Mouse (Mus musculus) small intestine, adult 2 months (tissue): Measurements from ENCODE around the gene Ppp4r1. TPM values are rescaled to one million over a fixed set of nuclear protein-coding genes. Genes with fewer than 3 reads are reported as not detected.

Experiments
- H3K27ac ChIP-seq: fragments of 200-500 bp; 2 replicates; pipeline ENCODE4 v1.5.1; 2012; ENCODE audit warnings: low read depth, low read length, control low read depth, inconsistent platforms; ENCODE audit not compliant: insufficient read depth
- H3K27me3 ChIP-seq: fragments of 200-500 bp; 2 replicates; pipeline ENCODE4 v1.6.1; 2012; ENCODE audit warnings: mild to moderate bottlenecking, moderate library complexity, low read length, inconsistent platforms; ENCODE audit not compliant: control insufficient read depth, insufficient read depth
- H3K36me3 ChIP-seq: fragments of 200-500 bp; 2 replicates; pipeline ENCODE4 v1.6.1; 2012; ENCODE audit warnings: mild to moderate bottlenecking, low read length, control low read depth, inconsistent platforms; ENCODE audit not compliant: control insufficient read depth, insufficient read depth
- H3K4me1 ChIP-seq: fragments of 200-500 bp; 2 replicates; pipeline ENCODE4 v1.6.1; 2012; ENCODE audit warnings: low read length, inconsistent platforms, mixed read lengths; ENCODE audit not compliant: control insufficient read depth, insufficient read depth, insufficient read length
- H3K4me3 ChIP-seq: fragments of 200-500 bp; 2 replicates; pipeline ENCODE4 v1.5.1; 2012; ENCODE audit warnings: low read depth, mild to moderate bottlenecking, control low read depth, inconsistent platforms, low read length, moderate library complexity
- CTCF ChIP-seq: fragments of 200-500 bp; IDR thresholded peaks from 2 replicates; pipeline ENCODE4 v1.5.1; 2012; ENCODE audit warnings: low read depth, mild to moderate bottlenecking, control low read depth, inconsistent platforms, low read length, moderate library complexity, mixed read lengths; ENCODE audit not compliant: insufficient replicate concordance, insufficient read length; ENCODE audit errors: extremely low read depth
- POLR2A ChIP-seq: fragments of 200-500 bp; IDR thresholded peaks from 2 replicates; pipeline ENCODE4 v1.6.1; 2012; ENCODE audit warnings: low read depth, mild to moderate bottlenecking, control low read depth, inconsistent platforms, low read length, moderate library complexity
- WGBS: fragments of 180-500 bp; shearing (Covaris S2); methylation state at CpG from one replicate; pipeline ENCODE4 v1.1.7; 2018; 5-methylcytosine and 5-hydroxymethylcytosine counted together
- polyA plus RNA-seq: library from polyadenylated mRNA; depleted of rRNA; stranded (reverse); fragments of >200 nt; gene quantifications from 2 replicates; pipeline ENCODE4 v1.2.3, GENCODE M21; 2012; rRNA removed

Gene Ppp4r1
- polyA plus RNA-seq, 1 experiment: 57.7 TPM

DNA sequence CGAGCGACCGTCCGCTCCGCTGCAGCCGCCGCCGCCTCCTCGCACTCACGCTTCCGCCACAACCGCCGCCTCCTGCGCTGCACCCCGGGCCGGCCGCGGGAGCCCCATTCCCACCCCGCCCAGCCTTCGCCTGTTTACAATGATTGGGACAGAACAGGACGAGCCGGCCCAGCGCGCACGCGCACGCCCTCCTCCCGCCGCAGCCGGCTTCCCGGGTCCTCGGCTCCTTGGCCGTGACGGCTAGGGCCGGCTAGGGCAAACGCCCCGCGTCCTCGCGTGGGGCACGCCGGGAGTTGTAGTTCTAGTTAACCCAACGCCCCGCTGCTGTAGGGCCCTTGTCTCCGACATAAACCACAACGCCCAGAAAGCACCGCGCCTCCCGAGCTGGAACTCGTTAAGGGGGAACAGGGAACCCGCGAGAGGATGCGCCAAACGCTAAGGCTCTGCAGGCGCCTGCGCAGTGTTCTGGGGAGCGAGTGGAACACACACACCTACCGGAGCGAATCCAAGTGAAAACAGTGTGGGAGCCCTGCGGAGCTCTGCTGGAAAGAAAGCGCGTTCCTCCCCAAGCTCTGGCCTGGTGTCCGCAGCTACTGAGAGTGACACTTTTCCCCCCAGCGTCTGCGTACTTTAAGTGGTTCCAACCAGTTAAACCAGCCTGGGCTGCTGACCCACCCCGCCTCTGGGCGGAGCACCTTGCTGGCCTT lies 102.5 kb downstream of the Ppp4r1 start:
- no peaks in the 10 kb centered on the region; the same call in 1 of the 2 replicates for H3K27me3 ChIP-seq
- WGBS: under 1% methylated on average over 67 of the region's 67 CpGs
- peak overlapping the region; percentile 86 for H3K27ac ChIP-seq
- H3K4me3 ChIP-seq: peak overlapping the region; percentile 83
- peaks cover 5% of the 10 kb centered on the region; the same call in 1 of the 2 replicates for H3K4me1 ChIP-seq
- H3K36me3 ChIP-seq: no peaks in the 10 kb centered on the region
- TF ChIP-seq POLR2A (peak; percentile 41), CTCF (no peak)

DNA sequence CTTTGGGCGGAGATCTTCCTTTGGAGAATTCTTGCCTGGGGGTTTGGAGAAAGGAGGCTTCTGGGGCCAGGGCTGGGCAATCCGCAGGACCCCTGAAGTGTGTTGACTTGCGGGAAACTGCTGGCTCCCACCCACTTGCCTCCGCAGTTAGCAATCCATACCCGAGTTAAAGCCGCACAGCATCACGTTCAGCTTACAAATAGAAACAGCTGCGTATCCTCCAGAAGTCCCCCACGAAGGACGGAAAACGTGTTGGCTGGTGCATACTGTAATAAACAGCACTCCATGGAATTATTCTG lies 103.0 kb downstream of the Ppp4r1 start:
- H3K27ac ChIP-seq: peak overlapping the region; percentile 86
- H3K27me3 ChIP-seq: no peaks in the 10 kb centered on the region; the same call in 1 of the 2 replicates
- H3K4me1 ChIP-seq: peaks cover 5% of the 10 kb centered on the region; the same call in 1 of the 2 replicates
- no peaks in the 10 kb centered on the region for H3K36me3 ChIP-seq
- under 1% methylated on average over 11 of the region's 11 CpGs for WGBS
- TF ChIP-seq POLR2A (no peak), CTCF (no peak)
- H3K4me3 ChIP-seq: peak overlapping the region; percentile 77

DNA sequence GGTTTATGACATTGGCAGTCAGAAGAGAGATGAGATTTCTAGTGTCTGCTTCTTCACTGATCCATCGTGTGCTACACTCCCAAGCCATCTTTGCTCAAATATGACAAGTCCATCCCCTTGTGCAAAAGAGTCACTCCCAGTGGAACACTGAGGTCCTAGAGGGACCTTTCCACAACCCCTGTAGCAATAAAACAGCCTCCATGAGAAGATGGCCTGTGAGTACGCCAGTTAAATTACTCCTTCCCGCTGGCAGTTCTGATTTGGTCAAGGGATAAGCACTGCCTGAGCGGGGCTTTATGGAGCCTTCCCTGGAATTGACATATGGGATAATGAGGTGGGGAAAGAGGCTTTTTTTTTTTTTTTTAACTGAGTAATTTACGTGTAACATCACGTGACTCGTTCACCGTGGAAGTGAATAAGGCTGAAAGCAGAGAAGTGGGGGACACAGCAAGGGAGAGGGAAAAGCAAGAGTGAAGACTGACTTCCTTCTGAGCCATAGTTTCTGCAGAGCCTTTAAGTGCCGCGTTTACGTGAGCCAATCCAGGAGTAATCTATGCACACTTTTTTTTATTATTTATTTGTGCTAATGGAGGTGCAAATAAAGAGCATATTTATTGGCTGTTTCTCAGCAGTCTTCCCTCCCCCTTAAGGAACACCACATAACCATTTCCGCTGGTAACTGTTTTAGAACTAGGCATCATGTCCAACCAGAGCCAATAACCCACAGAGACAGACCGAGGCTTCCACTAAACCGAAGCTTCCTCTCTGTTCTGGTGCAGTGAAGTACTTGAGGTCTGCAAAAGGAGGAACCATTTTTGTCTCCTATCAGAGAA lies 103.5 kb downstream of the Ppp4r1 start, which contains the start of gene Ralbp1:
TSS of gene Ralbp1 (minus strand) at position 102 of the 833 bp plus-strand sequence.
- Histone ChIP-seq H3K4me1 (peaks cover 5% of the 10 kb centered on the region; the same call in 1 of the 2 replicates), H3K36me3 (no peaks in the 10 kb centered on the region), H3K27ac (peak within 1 kb of the TSS; percentile 86), H3K27me3 (no peaks in the 10 kb centered on the region; the same call in 1 of the 2 replicates), H3K4me3 (peak within 1 kb of the TSS; percentile 83)
- TF ChIP-seq POLR2A (no peak), CTCF (no peak)
- WGBS: 2% methylated on average over 14 of the region's 14 CpGs

DNA sequence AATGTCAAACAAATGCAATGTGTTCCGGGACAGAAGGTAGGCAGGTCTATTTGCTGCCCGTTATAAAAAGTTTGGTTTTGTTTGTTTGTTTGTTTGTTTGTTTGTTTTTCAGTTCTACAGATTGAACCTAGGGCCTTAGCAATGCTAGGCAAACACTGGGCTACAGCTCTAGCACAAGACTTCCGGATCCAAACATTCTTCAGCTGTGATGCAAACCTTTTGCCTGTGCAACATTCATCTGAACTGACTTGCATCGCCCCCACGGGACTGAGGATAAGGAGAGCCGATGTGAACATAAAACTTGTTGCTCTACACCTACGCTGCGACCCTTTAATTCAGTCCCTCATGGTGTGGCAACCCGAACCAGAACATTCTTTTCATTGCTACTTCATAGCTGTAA lies 104.2 kb downstream of the Ppp4r1 start:
- H3K4me1 ChIP-seq: peaks cover 2% of the 10 kb centered on the region; the same call in 1 of the 2 replicates
- WGBS: 53% methylated on average over 9 of the region's 9 CpGs
- no peaks in the 10 kb centered on the region; the same call in 1 of the 2 replicates for H3K27me3 ChIP-seq
- TF ChIP-seq CTCF: no peak
- no peak for TF ChIP-seq POLR2A
- no peak overlapping the region for H3K4me3 ChIP-seq
- no peaks in the 10 kb centered on the region for H3K36me3 ChIP-seq
- peak overlapping the region; percentile 86 for H3K27ac ChIP-seq

DNA sequence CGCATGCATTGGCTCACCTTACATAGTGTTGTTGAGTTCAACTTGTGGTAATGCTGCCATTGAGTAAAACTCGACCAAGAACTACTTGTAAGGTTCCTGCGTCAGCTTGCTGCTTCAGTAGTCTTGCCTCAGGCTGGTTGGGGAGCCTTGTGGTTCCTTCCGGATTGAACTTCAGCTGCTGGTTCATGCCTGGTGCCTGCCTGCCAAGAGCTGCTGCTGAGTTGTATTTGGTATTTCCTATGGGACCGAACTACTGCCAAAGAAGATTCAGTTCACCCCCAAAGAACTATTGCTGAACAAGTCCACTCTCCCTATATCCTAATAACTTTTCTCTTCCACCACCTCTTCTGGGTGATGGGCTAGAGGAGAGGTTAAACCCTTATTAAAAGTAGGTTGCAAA lies 107.1 kb downstream of the Ppp4r1 start:
- Histone ChIP-seq H3K36me3 (no peaks in the 10 kb centered on the region), H3K27ac (no peak overlapping the region), H3K27me3 (no peaks in the 10 kb centered on the region; the same call in 1 of the 2 replicates), H3K4me3 (no peak overlapping the region), H3K4me1 (no peaks in the 10 kb centered on the region)
- WGBS: 86% methylated on average over 5 of the region's 5 CpGs
- TF ChIP-seq CTCF (no peak), POLR2A (no peak)

Other genes starting within 250 kb of the Ppp4r1 start
- gene Tmem232, start 241.8 kb upstream of the Ppp4r1 start, polyA plus RNA-seq: not detected in 2 replicates
- 76.0 and 96.0 TPM in 2 replicates for gene Vapa, start 169.0 kb upstream of the Ppp4r1 start, polyA plus RNA-seq
- not detected in 2 replicates for gene Txndc2, start 140.4 kb upstream of the Ppp4r1 start, polyA plus RNA-seq
- 4.6 and 7.8 TPM in 2 replicates for gene Rab31, start 9.8 kb upstream of the Ppp4r1 start, polyA plus RNA-seq
- gene Ralbp1, start 103.2 kb downstream of the Ppp4r1 start, polyA plus RNA-seq: 17.5 and 34.1 TPM in 2 replicates
- gene Twsg1, start 168.7 kb downstream of the Ppp4r1 start, polyA plus RNA-seq: 14.4 and 21.0 TPM in 2 replicates